Mouse (Mus musculus): ENCODE results near the gene Nub1.

The Nub1 gene

DNA sequence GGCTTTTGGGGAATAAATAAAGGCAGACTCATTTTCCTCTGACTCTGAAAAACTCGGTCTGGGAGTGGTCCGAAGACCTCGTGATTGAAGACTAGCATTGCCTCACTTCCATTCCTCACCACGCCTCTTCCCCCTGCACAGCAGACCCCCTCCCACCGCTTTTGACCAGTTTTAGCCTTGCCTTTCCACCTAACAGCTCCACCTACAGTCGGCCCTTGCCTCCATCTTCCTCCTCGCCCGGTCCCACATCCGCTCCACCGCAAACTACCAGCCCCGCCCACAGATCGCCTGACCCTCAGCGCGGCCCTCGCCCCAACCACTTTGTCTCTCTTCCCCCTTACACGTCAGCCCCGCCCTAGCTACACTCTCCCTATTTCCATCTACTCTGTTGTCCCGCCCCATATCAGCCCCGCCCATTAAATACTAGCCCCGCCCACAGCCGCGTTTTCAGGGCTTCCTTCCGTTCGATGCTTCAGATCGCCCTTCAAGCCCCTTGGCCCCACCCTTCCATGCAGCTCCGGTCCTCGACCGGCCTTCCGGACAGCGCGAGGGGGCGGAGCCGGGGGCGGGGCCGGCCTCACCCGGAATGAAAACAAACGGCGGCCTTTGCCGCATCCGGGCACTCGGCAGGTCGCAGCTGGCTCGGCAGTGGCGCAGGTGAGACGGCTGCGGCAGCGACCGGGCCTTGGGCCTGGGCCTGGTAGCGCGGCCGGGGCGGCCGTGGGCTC lies at the start of gene Nub1:
Gene Nub1 (plus strand): TSS at position 167 of the 728 bp plus-strand sequence.
- peak; percentile 100 for DNase-seq (ENCODE audit: low read depth, low spot score)
- Histone ChIP-seq H3K27me3 (ENCODE audit: control insufficient read depth, insufficient read depth, low read length, poor library complexity, severe bottlenecking) (no peaks in the 10 kb centered on the region), H3K36me3 (ENCODE audit: control insufficient read depth, insufficient read depth, low read length, poor library complexity, severe bottlenecking) (peaks cover 2% of the 10 kb centered on the region)

DNA sequence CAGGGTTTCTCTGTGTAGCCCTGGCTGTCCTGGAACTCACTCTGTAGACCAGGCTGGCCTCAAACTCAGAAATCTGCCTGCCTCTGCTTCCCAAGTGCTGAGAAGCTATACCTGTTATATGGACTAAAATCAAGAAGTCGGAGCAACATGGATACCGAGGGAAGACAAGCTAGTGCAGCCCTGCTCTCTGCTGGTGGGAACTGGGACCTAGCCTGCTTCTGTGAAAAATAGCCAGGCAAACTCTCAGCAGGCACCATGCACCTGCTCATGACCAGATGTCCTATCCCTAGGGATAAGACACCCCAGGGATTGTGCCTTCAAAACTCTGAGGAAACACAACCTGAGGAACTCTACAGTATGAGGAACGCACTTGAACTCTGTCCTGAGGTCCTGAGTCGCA lies 48.3 kb upstream of the Nub1 start:
- Histone ChIP-seq H3K27me3 (ENCODE audit: control insufficient read depth, insufficient read depth, low read length, poor library complexity, severe bottlenecking) (no peaks in the 10 kb centered on the region), H3K36me3 (ENCODE audit: control insufficient read depth, insufficient read depth, low read length, poor library complexity, severe bottlenecking) (no peaks in the 10 kb centered on the region)
- DNase-seq (ENCODE audit: low read depth, low spot score) = no peak

DNA sequence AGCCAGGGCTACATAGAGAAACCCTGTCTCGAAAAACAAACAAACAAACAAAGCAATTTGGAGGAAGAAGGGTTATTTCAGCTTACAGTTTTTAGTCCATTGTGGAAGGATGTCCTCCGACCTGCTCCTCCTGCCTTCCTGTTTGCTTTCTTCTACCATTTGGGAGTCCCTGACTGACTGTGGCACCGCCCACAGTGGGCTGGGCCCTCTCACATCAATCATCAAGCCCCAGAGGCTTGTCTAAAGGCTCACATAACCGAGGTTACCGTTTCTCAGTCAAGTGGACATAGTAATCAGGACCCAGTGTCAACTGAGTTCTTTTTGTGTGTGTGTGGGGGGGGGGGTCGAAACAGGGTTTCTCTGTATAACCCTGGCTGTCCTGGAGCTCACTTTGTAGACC lies 47.2 kb upstream of the Nub1 start:
- Histone ChIP-seq H3K36me3 (ENCODE audit: control insufficient read depth, insufficient read depth, low read length, poor library complexity, severe bottlenecking) (no peaks in the 10 kb centered on the region), H3K27me3 (ENCODE audit: control insufficient read depth, insufficient read depth, low read length, poor library complexity, severe bottlenecking) (no peaks in the 10 kb centered on the region)
- no peak for DNase-seq (ENCODE audit: low read depth, low spot score)

DNA sequence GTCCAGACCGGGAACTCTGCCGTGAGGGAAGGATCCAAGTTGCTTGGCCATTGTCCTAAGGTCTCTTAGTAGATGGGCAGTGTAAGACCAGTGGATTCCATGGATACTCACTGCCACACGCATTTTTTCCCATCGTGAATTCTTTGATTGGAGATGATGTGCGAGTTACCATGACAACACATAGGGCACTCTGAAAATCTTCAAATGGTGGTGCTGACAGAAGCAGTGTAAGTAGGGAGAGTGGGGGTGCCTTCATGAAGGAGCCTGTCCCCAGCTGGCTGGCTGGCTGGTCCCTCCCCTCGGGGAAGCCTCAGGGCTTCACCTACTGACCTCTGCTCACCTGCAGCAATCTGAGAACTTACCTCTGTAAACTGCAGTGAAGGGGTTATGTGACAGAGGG lies 46.3 kb upstream of the Nub1 start:
- no peaks in the 10 kb centered on the region for H3K27me3 ChIP-seq (ENCODE audit: control insufficient read depth, insufficient read depth, low read length, poor library complexity, severe bottlenecking)
- DNase-seq (ENCODE audit: low read depth, low spot score) = no peak
- H3K36me3 ChIP-seq (ENCODE audit: control insufficient read depth, insufficient read depth, low read length, poor library complexity, severe bottlenecking) = no peaks in the 10 kb centered on the region

DNA sequence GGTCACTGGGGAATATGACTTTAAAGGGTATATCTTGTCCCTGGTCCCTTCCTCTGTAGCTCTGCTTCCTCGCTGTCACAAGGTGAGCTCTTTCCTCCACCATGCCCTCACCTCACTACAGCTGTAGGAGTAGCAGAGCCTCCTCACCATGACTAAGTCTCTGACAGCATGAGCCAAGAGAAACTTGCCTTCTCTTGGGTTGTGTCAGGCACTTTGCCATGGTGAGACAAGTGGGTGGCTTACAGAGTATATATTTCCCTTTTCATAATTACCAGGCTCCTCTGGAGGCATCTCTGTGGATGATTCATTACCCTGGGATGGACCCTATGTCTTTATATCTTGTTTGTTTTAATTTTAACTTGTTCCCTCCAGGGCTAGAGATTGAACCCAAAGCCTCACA lies 39.9 kb upstream of the Nub1 start:
- Histone ChIP-seq H3K27me3 (ENCODE audit: control insufficient read depth, insufficient read depth, low read length, poor library complexity, severe bottlenecking) (no peaks in the 10 kb centered on the region), H3K36me3 (ENCODE audit: control insufficient read depth, insufficient read depth, low read length, poor library complexity, severe bottlenecking) (no peaks in the 10 kb centered on the region)
- DNase-seq (ENCODE audit: low read depth, low spot score) = no peak

DNA sequence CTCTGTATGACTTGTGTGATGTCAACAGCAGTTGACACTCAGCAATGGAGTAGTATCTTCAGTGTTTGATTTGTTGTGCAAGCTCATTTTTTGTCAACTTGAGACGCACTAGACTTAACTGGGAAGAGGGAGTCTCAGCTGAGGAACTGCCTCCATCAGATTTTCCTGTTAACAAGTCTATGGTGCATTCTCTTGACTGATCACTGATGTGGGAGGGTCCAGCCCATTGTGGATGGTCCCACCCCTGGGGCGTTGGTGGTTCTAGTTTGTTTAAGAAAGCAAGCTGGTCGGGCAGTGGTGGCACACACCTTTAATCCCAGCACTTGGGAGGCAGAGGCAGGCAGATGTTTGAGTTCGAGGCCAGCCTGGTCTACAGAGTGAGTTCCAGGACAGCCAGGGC lies 36.1 kb upstream of the Nub1 start:
- Histone ChIP-seq H3K36me3 (ENCODE audit: control insufficient read depth, insufficient read depth, low read length, poor library complexity, severe bottlenecking) (no peaks in the 10 kb centered on the region), H3K27me3 (ENCODE audit: control insufficient read depth, insufficient read depth, low read length, poor library complexity, severe bottlenecking) (no peaks in the 10 kb centered on the region)
- no peak for DNase-seq (ENCODE audit: low read depth, low spot score)

DNA sequence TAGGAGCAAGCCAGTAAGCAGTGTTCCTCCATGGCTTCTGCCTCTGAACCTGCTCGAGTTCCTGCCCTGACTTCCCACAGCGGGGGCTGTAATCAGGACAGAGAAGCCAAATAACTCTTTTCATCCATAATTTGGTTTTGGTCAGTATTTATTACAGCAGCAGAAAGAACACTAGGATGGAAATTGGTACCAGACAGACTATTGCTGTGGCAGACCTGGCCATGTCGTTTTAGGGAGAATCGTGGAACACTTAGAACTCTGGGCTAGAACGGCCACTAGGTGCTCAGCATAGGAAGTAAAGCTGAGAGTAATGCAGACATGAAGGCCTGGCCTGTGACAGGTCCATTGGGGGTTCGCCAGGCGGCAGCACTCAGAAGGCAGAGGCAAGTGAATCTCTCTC lies 35.6 kb upstream of the Nub1 start:
- H3K36me3 ChIP-seq (ENCODE audit: control insufficient read depth, insufficient read depth, low read length, poor library complexity, severe bottlenecking) = no peaks in the 10 kb centered on the region
- no peak for DNase-seq (ENCODE audit: low read depth, low spot score)

DNA sequence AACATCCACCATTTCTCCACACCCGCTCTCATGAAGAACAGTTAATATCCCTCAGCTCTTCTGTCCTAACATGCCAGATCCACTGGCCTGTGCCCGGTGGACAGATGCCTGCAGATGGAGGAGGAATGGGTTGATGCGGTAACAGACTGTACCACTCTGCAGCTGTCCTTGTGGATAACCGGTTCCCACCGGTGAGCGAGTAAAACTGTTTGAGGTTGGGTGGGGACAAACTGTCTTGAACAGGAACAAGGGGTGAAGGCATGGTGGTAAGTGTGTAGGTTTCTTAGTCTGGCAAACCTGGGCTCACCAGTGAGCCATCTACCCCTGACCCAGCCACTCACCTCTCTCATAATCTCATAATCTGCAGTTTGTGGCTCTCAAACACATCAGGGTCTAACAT lies 34.0 kb upstream of the Nub1 start:
- no peak for DNase-seq (ENCODE audit: low read depth, low spot score)
- Histone ChIP-seq H3K36me3 (ENCODE audit: control insufficient read depth, insufficient read depth, low read length, poor library complexity, severe bottlenecking) (no peaks in the 10 kb centered on the region), H3K27me3 (ENCODE audit: control insufficient read depth, insufficient read depth, low read length, poor library complexity, severe bottlenecking) (no peaks in the 10 kb centered on the region)

More for the DNA sequence above, 35.6 kb upstream of the Nub1 start:
- H3K27me3 ChIP-seq (ENCODE audit: control insufficient read depth, insufficient read depth, low read length, poor library complexity, severe bottlenecking) = no peaks in the 10 kb centered on the region

DNA sequence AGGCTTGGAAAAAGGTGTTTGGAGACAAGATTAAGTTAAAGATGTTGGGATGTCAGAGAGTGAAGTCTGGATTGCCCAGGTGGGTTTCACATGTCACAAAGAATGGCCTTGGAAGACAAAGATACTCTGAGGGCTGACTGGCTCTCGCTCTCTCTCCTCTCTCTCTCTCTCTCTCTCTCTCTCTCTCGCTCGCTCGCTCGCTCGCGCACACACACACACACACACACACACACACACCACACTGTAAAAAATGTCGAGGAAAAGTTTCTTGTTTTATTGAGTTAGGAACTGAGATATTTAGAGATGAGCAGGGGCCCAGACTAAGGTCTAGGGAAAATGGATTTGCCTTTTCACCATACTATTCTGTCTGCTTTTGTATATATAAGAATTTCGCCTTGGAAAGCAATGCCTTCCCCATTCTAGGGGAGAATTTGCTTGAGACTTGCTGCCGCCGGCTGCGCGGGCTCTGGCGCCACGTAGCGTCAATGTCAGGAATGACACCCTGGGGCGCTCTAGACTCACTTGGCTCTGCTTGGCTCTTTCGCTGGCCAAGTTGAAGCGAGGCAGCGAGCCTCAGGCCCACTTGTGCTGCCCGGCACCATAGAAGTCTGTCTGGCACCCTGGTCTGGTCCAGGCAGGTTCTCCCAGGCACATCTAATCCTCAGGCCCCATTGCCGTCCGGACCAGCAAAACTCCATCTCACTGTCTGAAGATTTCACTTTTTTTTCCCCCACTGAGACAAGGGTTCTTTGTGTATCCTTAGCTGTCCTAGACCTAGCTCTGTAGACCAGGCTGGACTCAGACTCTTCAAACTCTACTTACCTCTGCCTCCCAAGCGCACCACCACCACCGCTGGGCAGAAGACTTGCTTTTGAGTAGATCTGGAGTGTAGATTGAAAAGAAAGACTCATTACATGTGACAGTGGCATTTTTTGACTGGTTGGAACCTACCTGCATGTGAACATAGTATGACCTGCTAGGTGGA lies 33.3 kb upstream of the Nub1 start:
- DNase-seq (ENCODE audit: low read depth, low spot score) = peak; percentile 74
- Histone ChIP-seq H3K36me3 (ENCODE audit: control insufficient read depth, insufficient read depth, low read length, poor library complexity, severe bottlenecking) (no peaks in the 10 kb centered on the region), H3K27me3 (ENCODE audit: control insufficient read depth, insufficient read depth, low read length, poor library complexity, severe bottlenecking) (no peaks in the 10 kb centered on the region)

DNA sequence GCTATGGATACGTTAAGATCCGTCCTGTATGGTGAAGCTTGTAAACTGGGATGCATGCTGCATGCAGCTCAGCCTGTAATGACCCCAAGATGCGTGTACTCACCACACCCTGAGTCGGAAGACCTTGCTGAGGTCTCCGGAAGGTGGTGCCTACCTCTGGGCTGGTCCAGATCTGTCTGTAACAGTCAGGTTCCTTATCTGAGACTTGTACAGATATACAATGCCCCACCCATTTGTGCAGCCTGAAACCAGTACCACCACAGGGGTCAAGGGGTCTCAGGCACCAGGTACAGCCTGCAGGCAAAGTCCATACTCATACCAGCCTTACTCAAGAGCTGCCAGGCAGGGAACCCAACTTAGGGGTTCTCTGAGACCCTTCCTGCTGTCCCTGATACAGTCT lies 32.6 kb upstream of the Nub1 start:
- Histone ChIP-seq H3K27me3 (ENCODE audit: control insufficient read depth, insufficient read depth, low read length, poor library complexity, severe bottlenecking) (no peaks in the 10 kb centered on the region), H3K36me3 (ENCODE audit: control insufficient read depth, insufficient read depth, low read length, poor library complexity, severe bottlenecking) (no peaks in the 10 kb centered on the region)
- no peak for DNase-seq (ENCODE audit: low read depth, low spot score)

DNA sequence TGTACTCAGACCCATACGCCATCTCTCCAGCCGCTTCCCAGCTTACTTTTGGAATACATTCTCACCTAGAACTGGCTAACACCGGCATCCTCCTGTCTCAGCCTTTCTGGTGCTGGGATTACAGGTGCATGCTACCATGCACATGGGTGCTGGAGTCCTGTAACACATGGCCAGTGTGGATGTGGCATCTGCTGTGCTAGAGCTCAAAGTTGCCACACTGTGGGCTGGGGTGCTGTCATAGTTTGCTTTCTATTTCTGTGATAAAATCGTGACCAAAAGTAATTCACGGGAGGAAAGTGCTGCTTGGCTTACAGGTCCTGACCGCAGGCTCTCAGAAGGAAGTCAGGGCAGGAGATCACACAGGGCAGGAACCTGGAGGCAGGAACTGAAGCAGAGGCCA lies 30.8 kb upstream of the Nub1 start:
- H3K36me3 ChIP-seq (ENCODE audit: control insufficient read depth, insufficient read depth, low read length, poor library complexity, severe bottlenecking) = no peaks in the 10 kb centered on the region

DNA sequence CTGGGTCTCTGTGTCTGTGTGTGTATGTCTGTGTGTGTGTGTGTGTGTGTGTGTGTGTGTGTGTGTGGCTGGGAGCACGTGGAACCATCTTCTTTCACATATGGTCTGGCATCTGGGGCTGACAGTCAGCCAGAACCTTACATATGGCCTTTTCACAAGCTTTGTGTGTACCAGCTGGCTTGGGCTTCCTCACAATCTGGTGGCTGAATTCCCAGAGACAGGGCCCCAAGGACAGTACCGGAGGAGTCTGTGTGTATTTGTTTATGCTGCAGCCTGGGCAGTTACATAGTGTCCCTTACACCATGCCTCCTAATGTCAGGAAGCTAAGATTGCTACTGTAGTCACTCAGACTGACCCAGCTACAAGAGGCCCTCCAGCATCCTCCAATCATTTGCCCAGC lies 28.2 kb upstream of the Nub1 start:
- DNase-seq (ENCODE audit: low read depth, low spot score) = no peak
- Histone ChIP-seq H3K36me3 (ENCODE audit: control insufficient read depth, insufficient read depth, low read length, poor library complexity, severe bottlenecking) (no peaks in the 10 kb centered on the region), H3K27me3 (ENCODE audit: control insufficient read depth, insufficient read depth, low read length, poor library complexity, severe bottlenecking) (no peaks in the 10 kb centered on the region)

More for the DNA sequence above, 30.8 kb upstream of the Nub1 start:
- no peak for DNase-seq (ENCODE audit: low read depth, low spot score)
- no peaks in the 10 kb centered on the region for H3K27me3 ChIP-seq (ENCODE audit: control insufficient read depth, insufficient read depth, low read length, poor library complexity, severe bottlenecking)

DNA sequence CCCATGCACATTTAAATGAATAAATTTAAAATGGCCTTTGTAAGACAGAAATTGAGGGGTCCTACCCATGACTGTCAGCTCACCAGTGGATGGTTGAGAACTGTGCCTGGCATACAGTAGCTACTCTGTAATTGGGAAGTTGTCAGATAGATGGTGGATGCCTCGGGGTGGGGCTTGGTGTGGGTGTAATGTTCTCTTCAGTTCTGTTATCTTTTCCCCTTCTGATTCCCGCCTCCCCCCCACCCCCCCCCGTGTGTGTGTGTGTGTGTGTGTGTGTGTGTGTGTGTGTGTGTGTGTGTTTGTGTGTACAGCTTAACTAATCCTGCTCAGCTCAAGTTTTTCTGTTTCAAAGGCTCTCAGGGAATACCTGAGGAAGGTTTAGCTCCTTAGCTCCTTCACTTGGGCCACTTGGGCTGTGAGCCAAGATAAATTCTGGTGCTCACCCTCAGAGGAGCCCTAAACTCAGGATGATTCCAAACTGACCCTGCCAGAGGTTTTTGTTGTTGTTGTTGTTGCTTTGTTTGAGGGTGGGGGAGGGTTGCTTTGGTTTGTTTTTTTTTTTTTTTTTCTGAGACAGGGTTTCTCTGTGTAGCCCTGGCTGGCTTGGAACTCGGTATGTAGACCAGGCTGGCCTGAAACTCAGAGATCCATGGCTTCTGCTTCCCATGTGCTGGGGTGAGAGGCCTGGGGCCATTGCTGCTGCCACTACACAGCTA lies 25.5 kb upstream of the Nub1 start:
- no peak for DNase-seq (ENCODE audit: low read depth, low spot score)
- H3K36me3 ChIP-seq (ENCODE audit: control insufficient read depth, insufficient read depth, low read length, poor library complexity, severe bottlenecking) = no peaks in the 10 kb centered on the region

DNA sequence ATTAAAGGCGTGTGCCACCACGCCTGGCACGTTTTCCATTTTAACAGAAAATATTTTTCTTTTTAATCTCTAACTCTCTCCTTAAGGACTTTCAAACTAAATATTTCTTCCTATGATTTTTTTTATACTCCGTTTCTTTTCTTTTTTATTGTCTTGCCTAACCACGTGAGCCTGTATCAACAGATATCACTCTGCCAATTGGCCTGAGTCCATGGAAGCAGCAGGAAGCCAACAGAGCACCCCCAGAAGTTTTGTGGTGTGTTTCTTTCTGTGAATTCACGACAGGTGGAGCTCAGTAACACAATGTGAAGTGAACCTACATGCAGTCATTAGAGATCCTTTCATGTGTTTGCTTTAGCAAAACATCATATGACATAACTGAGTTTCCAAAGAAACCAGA lies 23.9 kb upstream of the Nub1 start:
- no peak for DNase-seq (ENCODE audit: low read depth, low spot score)
- H3K36me3 ChIP-seq (ENCODE audit: control insufficient read depth, insufficient read depth, low read length, poor library complexity, severe bottlenecking) = no peaks in the 10 kb centered on the region
- no peaks in the 10 kb centered on the region for H3K27me3 ChIP-seq (ENCODE audit: control insufficient read depth, insufficient read depth, low read length, poor library complexity, severe bottlenecking)

More for the DNA sequence above, 25.5 kb upstream of the Nub1 start:
- H3K27me3 ChIP-seq (ENCODE audit: control insufficient read depth, insufficient read depth, low read length, poor library complexity, severe bottlenecking) = no peaks in the 10 kb centered on the region

DNA sequence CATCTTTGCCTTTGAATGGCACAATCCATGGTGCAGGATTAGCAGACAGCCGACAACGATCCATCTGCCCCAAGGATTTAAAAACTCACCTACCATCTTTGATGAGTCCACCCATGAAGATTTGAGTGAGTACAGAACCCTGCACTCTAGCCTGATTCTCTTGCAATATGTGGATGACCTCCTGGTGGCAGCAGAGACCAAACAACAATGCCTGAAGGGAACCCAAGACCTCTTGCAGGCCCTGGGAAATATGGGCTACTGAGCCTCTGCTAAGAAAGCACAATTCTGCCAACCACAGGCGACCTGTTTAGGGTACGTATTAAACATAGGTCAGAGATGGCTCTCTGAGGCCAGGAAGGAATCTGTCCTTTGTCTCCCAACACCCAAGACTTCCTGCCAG lies 11.1 kb upstream of the Nub1 start:
- Histone ChIP-seq H3K27me3 (ENCODE audit: control insufficient read depth, insufficient read depth, low read length, poor library complexity, severe bottlenecking) (no peaks in the 10 kb centered on the region), H3K36me3 (ENCODE audit: control insufficient read depth, insufficient read depth, low read length, poor library complexity, severe bottlenecking) (no peaks in the 10 kb centered on the region)
- DNase-seq (ENCODE audit: low read depth, low spot score) = peak; percentile 88

Measured in splenic B cell, adult 2 months (primary cell).